Mouse (Mus musculus): ENCODE measurements at regions not wholly inside any gene's neighbourhood (a gene's known extent, or its start where the extent isn't known, plus 50 kb on each side); places are given as distances from the start of the nearest gene placed in this dataset.
A peak's percentile ranks its signal among the peaks of the same experiment; 100 is the strongest.

- DNase-seq (ENCODE audit: low spot score in 2 of 2): peak in 1 of 2 experiments; percentile 51
Observed at GRCm38 (mm10) chr19:48090393-48090792, 115.4 kb upstream of the Sorcs3 start.

- DNase-seq (ENCODE audit: low spot score in 2 of 2): peak; percentile 61 to 80
Observed at GRCm38 (mm10) chr19:48097363-48097762, 108.5 kb upstream of the Sorcs3 start.

GRCm38 (mm10) chr19:48097942-48098596 lies 107.8 kb upstream of the Sorcs3 start:
- DNase-seq (ENCODE audit: low spot score in 2 of 2): peak; percentile 83 to 84

GRCm38 (mm10) chr19:48100991-48101390 lies 104.8 kb upstream of the Sorcs3 start:
- no peak for DNase-seq (ENCODE audit: low spot score in 2 of 2)

- no peak for DNase-seq (ENCODE audit: low spot score in 2 of 2)
Observed at GRCm38 (mm10) chr19:48115155-48115554, 90.7 kb upstream of the Sorcs3 start.

- DNase-seq (ENCODE audit: low spot score in 2 of 2): no peak
Observed at GRCm38 (mm10) chr19:48115728-48116127, 90.1 kb upstream of the Sorcs3 start.

GRCm38 (mm10) chr19:48116689-48117088 lies 89.1 kb upstream of the Sorcs3 start:
- DNase-seq (ENCODE audit: low spot score in 2 of 2): no peak

- no peak for DNase-seq (ENCODE audit: low spot score in 2 of 2)
Observed at GRCm38 (mm10) chr19:48117646-48118045, 88.2 kb upstream of the Sorcs3 start.

GRCm38 (mm10) chr19:48122281-48122680 lies 83.5 kb upstream of the Sorcs3 start:
- no peak for DNase-seq (ENCODE audit: low spot score in 2 of 2)

- no peak for DNase-seq (ENCODE audit: low spot score in 2 of 2)
Observed at GRCm38 (mm10) chr19:48123777-48124176, 82.0 kb upstream of the Sorcs3 start.

GRCm38 (mm10) chr19:48125731-48126130 lies 80.1 kb upstream of the Sorcs3 start:
- DNase-seq (ENCODE audit: low spot score in 2 of 2): no peak

- peak; percentile 26 to 36 for DNase-seq (ENCODE audit: low spot score in 2 of 2)
Observed at GRCm38 (mm10) chr19:48128089-48128488, 77.7 kb upstream of the Sorcs3 start.

GRCm38 (mm10) chr19:48136231-48136630 lies 69.6 kb upstream of the Sorcs3 start:
- no peak for DNase-seq (ENCODE audit: low spot score in 2 of 2)

- peak; percentile 74 to 79 for DNase-seq (ENCODE audit: low spot score in 2 of 2)
Observed at GRCm38 (mm10) chr19:48144129-48144528, 61.7 kb upstream of the Sorcs3 start.
